Mouse (Mus musculus) right cerebral cortex, postnatal 4 days (tissue): ENCODE measurements around the gene Apoe.

Experiments used
- DNase-seq: peaks from one replicate; pipeline ENCODE4 v3.0.0-alpha.2; 2022

Apoe gene

GRCm38 (mm10) chr7:19663940-19664339, 35.0 kb downstream of the Apoe start:
- DNase-seq: no peak

- DNase-seq: no peak
Observed at GRCm38 (mm10) chr7:19652614-19653013, 46.4 kb downstream of the Apoe start.

- no peak for DNase-seq
Observed at GRCm38 (mm10) chr7:19651063-19651786, 47.8 kb downstream of the Apoe start.
